Mouse (Mus musculus): ENCODE measurements around the gene Tex29.

DNA sequence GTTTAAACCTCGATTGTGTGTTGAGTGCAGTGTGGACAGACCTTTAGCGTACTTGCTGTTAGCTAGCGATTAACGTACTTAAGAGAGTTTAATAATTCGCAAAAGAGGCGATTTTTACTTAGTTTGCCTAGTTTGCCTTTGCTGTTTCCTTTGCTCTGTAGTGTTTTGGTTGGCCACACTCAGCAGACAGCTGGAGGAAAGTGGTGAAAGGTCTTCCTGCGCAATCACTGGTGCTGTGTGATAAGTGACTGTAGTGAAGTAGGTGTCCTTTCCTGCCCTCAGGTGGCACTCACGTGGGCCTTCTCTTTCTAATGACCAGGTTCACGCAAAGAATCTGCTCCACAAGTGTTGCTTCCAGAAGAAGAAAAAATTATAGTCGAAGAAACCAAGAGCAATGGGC is 9.1 kb upstream of the Tex29 start:
- no peak for TF ChIP-seq CTCF (IDR thresholded peaks at IDR 0.05; ENCODE audit: control insufficient read depth, insufficient read depth, low read length)
- no peak for TF ChIP-seq POLR2A (IDR thresholded peaks at IDR 0.05; ENCODE audit: borderline replicate concordance, control insufficient read depth, low read depth, low read length)
